Mouse (Mus musculus) left cerebral cortex, postnatal 25 days (tissue): ENCODE data around the gene Lrwd1. TPM values are rescaled to one million over a fixed set of nuclear protein-coding genes. Genes with fewer than 3 reads are reported as not detected.
A peak's percentile ranks its signal among the peaks of the same experiment; 100 is the strongest.
"Not testable (repeated sequence)": the region's sequence is repeated elsewhere in the genome, so short reads cannot be mapped to it uniquely, and the experiment has no call there.

Experiments used
- DNase-seq, 2 experiments: peaks; one replicate each; pipeline ENCODE4 v3.0.0; 2022; ENCODE audit warnings: low spot score in 2 of 2, mixed read lengths in 1 of 2
- intact Hi-C: fragments of 180-260 bp; cut with DNase I; formaldehyde crosslinking; loops from one replicate; pipeline ENCODE4 v1.15.1; 2025
- total RNA-seq, 2 experiments: library from RNA; stranded (reverse); gene quantifications; 2 replicates each; pipeline ENCODE4 v1.2.3; 2021

Lrwd1 gene
- 10 to 100 TPM; 13.3 TPM for total RNA-seq

DNA sequence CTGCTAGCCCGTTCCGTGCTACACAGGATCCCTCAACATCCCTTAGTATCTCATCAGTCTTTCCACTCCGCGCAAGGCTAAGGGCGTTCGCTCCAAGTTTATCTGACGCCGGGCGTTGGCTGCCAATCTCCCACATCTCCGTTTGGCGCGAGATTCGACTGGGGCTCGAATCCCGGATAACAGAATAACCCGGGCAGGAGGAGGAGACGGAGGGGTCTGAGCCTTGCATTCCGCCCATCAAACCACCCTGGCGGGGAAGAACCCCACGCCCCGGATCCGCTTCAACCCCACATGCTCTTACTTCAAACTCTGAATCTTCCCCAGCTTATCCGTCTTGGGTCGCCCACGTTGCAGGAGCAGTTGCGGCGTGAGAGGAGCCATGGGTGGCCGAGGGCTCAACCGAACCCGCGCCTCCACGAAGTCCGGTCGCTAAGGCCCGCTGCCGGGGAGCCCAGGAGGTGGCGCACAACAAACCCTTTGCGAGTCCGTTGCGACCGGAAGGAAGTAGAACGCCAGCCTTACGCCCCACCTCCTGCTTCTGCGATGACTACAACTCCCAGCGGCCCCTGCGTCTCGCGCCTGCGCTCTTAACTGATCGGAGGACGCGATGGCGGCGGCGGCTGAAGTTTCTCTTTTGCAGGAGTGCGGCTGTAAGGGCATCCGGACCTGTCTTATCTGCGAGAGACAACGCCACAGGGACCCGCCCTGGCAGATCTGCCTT lies at the start of gene Lrwd1, which contains the start of gene Alkbh4:
Gene Lrwd1, minus strand, starts transcription at position 504 of the 721 bp plus-strand sequence.
Gene Alkbh4, plus strand, starts transcription at position 576 of the 721 bp plus-strand sequence.
- intact Hi-C loops = loop anchor here (1.0 to 2.0 kb wide), 3 partner anchors 19 to 51 kb away; partner anchors contain the start of genes Orai2 and Polr2j
- peak; percentile 94 to 98 for DNase-seq

DNA sequence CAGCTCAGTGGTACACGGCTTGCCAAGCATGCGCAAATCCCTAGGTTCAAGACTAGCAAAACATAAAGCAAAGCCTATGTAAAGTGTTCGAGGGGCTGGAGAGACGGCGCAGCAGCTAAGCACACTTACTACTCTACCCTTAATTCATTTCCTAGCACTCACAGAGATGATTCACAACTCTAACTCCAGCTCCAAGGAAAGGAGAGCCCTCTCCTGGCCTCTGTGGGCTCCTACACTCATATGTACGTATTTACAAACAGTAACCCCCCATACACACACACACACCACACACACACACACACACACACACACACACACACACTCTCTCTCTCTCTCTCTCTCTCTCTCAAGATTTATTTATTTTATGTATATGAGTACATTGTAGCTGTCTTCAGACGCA lies 47.9 kb upstream of the Lrwd1 start:
- intact Hi-C loops = no loop called here
- DNase-seq = no peak

DNA sequence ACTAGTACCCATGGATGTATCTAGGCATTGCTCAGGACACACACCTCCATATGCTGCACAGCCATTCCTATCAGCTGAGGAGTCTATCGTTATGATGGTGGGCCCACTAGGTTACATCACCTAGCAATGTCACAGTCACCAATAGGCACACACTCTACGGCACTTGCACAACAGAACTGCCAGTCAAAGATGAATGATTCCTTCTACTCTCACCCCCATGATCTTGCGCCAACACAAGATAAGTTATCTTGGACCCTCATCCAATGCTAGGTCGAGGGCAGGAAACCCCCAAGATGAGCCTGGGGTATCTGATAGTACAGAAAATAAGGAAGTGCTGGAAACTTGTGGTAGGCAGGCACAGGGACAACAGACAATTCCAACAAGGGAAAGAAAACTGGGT lies 47.0 kb upstream of the Lrwd1 start:
- intact Hi-C loops = loop anchor here (1.0 kb wide), 1 partner anchor 13 kb away; the partner anchor contains the start of gene Orai2

DNA sequence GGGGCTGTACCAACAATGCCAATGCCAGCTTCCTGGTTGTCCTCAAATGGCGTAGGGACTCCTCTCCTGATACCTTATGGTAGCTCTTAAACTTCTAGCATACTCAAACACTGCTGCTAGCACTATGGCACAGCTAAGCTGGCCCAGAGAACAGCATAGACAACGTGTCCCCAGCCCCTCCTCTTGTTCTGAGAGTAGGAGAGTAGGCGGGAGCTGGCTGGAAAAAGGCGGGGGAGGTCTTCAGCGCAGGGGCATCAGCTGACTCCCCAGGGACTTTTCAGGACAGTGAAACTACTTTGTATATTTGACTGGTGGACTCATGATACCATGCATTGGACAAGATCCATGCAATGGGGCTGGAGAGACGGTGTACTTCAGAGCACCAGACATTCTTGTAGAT lies 46.2 kb upstream of the Lrwd1 start:
- intact Hi-C loops = loop anchor here (1.0 kb wide), 1 partner anchor 12 kb away; the partner anchor contains the start of gene Orai2
- peak in 1 of 2 experiments; percentile 88 for DNase-seq

More for the DNA sequence above, 47.0 kb upstream of the Lrwd1 start:
- no peak for DNase-seq

DNA sequence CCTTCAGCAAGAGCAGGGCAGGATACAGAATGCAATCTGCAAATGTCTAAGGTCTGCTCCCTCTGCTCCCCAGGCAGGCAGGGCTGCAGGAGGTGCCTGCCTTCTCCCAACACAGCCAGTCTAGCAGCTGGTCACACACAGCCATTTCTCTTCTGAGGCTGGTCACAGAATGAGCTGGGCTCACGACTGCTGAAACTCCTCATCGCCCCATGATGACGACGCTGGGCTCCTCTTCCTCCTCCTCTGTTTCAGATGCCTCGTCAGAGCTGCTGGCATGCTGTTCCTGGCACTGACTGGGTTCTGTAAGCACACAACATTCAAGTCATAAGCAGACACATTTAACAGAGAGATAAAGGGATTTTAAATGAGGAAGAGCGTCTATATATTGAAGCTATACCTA lies 45.3 kb upstream of the Lrwd1 start:
- peak in 1 of 2 experiments; percentile 55 for DNase-seq
- intact Hi-C loops = no loop called here

DNA sequence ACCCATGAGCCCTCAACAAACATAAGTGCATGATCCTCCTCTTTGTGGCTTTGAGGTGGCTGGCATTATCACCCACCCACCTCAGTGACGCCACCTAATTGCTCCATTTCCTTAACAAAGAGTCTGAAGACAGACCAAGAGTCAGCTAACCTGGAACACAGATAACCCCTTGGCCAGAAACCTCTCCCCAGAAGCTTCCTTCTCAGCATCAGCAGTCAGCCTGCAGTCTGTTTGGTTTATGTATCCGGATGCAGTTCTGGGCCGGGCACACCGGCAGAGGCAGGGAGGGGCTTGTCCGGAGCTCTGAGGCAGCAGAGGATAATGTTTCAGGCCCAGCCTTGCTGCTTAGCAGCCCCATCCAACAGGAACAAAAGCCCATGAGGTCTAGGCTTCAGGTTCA lies 43.7 kb upstream of the Lrwd1 start:
- no peak for DNase-seq
- intact Hi-C loops = no loop called here

DNA sequence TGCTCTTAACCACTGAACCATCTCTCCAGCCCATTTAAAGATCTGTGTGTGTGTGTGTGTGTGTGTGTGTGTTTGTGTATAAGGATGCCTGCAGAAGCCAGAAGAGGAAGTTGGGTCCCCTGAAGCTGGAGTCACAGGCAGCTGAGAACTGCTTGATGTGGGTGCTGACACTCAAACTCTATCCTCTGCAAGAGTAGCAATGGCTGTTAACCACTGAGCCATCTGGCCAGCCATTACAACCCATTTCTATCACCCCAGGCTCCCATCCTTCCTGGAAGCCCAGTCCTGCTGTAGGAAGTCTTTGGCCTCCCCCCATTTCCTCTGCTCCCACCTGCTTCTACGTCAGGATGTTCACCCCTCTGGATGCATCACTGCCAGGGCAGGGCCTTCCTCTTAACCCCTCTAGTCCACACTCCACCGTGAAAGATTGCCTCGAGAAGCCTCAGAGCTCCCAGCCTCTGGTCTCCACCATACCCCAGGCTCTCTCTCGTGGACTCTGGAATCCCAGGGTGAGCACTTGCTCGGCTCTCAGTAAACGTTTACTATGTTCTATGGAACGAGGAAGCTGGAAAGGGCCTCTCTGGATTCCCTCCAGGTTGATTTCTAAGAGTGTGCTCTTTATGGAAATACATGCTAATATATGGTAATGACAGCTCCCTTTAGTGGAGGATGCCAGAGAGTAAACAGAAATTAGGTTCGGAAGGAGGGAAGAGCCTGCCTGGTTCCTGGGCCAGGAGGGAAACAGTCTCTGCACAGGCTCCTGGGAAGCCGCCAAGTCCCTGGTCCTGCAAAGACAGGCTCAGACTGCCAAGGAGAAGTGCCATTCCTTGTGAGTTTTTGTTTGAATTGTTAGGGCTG lies 38.0 kb upstream of the Lrwd1 start:
- DNase-seq = peak; percentile 54 to 82

DNA sequence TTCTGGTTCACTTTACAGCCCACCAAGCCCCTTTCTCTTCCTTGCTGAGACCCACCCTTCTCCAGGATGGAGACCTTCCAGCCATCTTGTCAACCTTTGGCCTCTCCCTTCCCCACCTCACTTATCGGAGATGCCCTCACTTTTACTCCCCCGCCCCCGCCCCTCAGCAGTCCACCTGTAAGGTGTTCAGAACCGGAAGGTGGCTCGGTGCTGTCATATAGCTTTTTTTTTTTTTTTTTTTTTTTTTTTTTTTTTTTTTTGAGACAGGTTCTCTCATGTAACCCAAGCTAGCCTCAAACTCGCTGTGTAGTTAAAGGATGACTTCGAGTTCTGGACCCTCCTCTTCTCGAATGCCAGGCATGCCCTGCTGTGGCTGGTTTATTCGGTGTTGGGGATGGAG lies 37.1 kb upstream of the Lrwd1 start:
- no peak for DNase-seq
- intact Hi-C loops = no loop called here

More for the DNA sequence above, 38.0 kb upstream of the Lrwd1 start:
- intact Hi-C loops = no loop called here

DNA sequence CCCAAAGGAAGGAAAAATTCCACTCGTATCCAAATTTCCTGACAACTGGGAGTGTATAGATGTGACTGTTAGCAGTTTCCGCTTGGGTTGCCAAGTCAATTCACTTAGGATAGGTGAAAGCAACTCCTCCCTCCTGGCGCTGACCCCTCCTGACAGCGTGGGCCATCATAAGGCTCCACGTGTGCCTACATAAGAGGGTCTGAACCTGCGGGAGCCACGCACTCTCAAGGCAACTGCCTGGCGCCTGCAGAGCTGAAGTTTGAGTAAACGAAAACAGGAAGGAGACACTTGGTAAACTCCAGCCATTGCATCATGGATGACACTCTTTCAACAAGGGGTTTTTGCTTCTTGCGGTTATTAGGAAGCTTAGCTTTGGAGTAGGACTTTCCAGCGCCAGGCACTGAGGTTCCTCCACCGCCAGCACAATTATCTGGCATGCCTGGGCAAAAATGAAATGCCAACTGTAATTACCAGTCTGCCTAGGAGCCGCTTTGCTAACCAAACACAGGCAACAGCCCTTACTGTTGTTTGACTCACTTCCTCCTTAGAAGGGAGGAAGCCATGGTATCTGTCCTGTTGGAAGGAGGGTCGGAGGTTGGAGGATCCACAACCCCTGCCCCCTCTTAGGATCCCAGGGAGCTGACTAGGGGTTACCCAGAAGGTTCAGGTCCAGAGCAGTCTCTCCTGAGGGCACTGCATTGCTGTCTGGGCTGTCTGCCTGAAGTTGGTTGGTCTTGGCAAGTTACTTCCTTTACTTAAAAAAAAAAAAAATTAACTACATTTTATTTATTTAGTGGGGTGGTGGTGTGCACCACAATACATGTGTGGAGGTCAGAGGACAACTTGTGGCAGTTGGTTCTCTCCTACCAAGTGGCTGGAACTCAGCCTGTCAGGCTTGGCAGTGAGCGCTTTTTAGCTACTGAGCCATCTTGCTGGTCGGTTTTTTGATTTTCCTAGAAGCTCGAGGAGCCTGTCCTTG lies 35.8 kb upstream of the Lrwd1 start:
- DNase-seq = no peak
- intact Hi-C loops = loop anchor here (2.0 kb wide), 1 partner anchor 35 kb away; the partner anchor contains the start of genes Alkbh4 and Lrwd1

DNA sequence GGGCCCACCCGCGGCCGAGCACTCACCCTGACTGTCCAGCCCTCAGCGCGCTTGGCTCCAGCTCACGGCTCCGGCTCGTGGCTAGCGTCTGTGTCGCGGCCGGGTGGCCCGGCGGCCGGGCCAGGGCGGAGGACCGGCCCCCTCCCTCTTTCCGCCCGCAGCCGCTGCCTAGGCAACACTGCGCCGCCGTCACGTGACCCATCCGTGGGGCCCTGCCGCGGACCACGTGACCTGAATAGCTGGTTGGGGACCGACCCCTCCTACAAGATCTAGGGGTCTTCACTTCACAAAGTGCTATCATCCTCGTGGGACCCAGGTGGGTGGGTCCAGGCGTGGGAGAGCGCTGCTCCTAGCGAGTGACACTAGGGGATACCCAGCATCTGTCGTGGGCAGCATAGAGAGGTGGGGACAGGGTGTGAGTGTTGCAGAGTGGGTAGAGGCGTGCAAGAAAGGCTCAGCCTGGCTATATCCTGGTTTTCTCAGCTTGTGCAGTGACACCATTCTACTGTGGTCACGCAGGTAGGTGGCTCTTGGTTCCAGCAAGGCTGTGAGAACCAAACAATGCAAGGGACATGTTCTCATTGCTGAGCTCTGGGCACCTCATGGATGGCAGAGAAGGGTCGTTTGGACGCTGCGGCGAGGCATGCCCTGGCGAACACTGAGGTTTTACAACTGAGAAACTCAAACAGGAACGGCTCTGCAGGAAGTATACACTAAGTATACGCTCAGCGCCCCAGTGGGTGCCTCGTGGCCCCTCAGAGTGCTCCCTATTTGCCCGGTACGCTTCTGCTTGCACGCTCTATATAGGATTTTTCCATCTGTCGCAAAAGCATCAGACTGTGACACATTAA lies 34.9 kb upstream of the Lrwd1 start, which contains the start of gene Orai2:
Gene Orai2, minus strand, starts transcription at position 202 of the 851 bp plus-strand sequence.
- intact Hi-C loops = loop anchor here (1.0 to 2.0 kb wide), 2 partner anchors 12 to 34 kb away; partner anchors contain the start of genes Alkbh4 and Lrwd1
- peak; percentile 87 to 88 for DNase-seq

DNA sequence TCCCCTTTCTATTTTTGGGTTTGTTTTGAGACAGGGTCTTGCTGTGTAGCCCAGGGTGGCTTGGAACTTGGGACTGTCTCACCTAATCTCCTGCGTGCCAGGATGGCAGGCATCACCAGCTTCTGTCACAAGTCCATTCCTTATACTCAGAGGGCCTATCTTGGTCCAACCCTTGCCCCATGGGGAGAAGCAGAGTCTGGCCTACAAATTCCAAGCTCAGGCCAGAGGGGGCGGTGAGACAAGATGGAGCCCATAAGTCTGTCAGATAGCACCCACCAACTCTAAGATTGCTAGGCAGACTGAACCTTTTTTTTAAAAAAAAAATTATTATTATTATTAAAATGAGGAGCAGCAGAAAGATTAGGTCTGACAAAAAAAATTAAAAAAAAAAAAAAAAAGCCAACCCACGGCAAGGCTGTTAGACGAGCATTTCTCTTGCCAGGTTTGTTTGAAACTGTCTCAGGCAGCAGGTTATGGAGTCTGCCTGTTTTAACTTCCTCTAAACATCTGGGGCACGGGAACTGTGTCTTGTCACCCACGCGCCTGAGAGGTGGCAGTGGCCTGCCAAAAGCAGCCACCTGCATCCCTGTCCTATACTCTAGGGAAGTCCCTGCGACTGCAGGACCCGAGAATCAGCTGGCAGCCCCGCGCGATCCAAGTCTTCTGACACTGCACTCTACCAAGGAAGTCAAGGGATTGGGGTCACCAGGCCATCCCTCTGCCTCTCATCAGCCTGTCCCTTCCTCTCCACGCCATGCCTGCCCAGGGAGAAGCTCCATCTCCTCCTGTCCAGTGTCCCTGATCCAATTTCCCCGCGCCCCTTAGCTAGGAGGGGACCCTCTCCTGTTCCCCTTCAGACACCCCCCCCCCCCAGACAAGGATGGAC lies 34.0 kb upstream of the Lrwd1 start:
- DNase-seq = peak; percentile 58 to 76
- intact Hi-C loops = loop anchor here (1.0 to 2.0 kb wide), 2 partner anchors 12 to 33 kb away; partner anchors contain the start of genes Alkbh4 and Lrwd1

DNA sequence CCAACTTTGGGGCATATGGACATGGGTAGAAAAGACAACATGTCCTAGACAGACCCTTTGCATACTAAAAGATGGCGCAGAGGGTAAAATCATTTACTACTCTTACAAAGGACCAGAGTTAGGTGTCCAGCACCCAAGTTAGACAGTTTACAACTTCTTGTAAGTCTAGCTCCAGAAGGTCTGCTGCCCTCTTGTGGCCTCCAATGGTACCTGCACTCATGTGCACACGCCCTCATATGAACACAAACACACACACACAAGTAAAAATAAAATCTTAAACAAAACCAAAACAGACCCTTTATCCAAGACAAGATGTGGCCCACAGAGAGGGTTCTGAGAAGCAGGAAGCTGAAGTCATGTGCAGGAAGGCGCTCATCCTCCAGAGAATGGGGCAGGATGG lies 32.2 kb upstream of the Lrwd1 start:
- intact Hi-C loops = no loop called here
- no peak for DNase-seq

DNA sequence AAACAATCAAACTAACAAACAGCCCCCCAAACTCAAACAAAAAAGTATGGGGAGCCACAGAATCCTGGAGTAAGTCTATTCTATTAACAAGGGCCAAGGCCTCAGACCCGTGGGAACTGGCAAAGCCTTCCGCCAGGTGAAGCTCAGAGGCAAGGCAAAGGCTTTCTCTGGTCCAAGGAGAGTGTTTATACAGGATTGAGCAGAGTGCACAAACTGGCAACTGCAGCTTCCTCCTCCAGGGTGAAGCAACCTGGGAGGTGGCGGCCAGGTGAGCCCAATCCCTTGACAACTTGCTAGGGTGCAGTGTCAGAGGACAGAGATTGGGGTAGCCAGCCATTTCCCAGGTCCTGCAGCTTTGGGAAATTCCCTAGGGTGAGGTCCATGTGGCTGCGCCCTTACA lies 31.4 kb upstream of the Lrwd1 start:
- no peak for DNase-seq
- intact Hi-C loops = no loop called here

DNA sequence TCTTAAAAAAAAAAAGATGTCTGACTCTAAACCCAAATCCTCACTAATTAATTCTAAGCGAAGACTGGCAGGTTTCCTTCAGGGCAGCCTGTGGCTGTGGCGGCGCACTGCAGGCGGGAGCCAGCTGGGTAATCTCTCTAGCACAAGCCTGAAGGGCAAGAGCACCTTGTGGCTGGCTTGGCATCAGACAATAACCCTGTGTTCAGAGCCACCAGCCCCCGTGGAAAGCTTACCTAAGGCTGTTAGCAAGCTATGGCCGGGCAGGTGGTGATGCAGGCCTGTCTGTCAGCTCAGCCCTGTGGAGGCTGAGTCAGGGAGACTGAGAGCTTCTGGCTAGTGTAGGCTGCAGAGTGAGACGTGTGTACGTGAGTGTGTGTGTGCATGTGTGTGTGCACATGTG lies 29.4 kb upstream of the Lrwd1 start:
- DNase-seq = no peak
- intact Hi-C loops = no loop called here

DNA sequence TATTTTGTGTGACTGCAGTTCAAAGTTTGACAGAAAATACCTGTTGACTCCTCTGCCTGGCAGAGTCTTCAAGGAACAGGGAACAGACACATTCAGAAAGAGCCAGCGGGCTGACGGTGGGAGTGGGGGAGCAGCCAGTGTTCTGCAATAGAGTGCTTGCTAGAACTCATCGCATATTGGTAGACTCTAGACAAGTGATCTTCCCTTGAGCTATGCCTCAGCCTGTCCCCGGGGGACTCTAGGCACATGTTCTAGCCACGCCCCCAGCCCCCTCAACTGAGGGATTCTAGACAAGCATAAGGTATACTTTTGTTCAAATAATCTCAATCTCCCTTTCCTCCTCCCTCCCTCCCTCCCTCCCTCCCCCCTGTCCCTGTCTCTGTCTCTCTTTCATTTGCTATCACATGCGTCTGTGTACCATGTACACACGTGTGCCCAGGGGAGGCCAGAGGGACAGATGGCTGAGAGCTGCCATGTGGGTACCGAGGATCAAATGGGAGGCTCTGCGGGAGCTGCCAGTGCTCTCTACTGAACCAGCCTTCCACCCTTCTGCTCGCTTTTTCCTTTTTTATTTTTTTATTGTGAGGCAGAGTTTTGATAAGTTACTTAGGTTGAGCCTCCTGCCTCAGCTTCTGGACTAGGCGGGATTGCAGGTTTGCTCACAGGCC lies 28.1 kb upstream of the Lrwd1 start:
- intact Hi-C loops = no loop called here
- DNase-seq = no peak

DNA sequence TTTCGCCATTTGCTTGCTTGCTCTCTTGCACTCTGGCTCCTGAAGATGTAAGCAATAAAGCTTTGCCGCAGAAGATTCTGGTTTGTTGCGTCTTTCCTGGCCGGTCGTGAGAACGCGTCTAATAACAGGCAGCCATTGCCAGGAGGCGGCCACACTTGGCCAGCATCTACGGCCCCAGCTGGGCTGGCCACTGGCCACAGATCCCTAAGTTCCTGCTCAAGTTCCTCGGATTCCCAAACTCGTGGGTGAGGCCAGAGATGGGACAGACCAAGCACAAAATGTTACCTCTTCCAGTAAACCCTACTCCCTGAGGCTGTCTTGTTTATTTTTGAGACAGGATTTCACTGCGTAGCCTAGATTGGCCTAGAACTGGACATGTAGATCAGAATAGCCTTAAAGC lies 24.2 kb upstream of the Lrwd1 start:
- DNase-seq, intact Hi-C loops: not testable (repeated sequence)

DNA sequence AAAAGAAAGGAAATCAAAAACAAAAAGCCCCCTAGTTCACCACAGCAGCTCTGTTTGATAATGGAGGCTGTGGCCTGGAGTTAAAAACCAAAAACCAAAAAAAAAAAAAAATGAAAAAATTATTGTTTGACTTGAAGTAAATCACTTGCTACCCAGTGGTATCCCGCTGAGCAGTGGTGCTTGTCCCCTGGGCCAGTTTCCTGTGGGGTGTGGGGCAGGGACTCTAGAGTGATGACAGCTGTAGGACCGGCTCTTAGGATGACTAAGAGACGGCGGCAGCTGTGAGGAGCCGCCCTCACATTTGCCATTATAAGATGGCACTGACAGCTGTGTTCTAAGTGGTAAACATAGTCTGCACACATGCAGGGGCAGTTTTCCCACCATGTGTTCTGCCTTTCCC lies 19.5 kb upstream of the Lrwd1 start:
- intact Hi-C loops = no loop called here
- no peak for DNase-seq
